Mouse (Mus musculus): ENCODE measurements around the gene Smtnl2.
"Not testable (repeated sequence)": the region's sequence is repeated elsewhere in the genome, so short reads cannot be mapped to it uniquely, and the experiment has no call there.

The Smtnl2 gene

DNA sequence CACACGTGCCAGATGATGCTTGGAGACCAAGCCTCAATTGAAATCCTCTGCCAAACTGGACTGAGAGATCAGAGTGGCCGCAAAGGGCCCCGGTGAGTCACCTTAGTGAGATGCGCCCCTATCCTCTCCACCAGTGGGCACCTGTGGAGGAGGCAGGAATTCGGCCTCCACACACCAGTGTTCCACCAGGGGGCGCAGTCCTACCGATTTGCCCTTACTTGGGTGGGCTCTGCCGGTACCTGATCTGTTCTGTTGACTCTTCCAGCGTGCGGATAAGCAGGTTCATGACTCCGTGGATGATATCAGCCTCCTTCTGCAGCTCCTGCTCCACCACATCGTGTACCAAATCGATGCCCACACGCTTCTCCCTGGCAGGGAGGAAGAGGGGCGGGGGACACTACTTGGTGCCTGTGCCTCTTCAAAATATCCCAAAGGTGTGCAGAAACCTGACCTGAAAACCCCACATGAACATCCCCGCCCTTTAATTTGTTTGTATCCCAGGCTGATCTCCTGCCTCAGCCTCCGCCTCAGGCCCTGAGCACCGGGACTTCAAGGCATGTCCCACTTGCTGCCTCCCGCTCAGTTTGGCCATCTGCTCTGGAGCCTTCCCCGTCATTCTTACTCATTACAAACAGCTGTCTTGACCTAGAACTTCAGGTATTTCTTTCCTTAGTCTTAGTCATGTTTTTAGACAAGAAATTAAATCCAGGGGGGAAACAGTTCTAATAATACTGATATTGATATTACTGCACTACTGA lies 56.4 kb downstream of the Smtnl2 start:
- DNase-seq: peak; percentile 92 to 94

DNA sequence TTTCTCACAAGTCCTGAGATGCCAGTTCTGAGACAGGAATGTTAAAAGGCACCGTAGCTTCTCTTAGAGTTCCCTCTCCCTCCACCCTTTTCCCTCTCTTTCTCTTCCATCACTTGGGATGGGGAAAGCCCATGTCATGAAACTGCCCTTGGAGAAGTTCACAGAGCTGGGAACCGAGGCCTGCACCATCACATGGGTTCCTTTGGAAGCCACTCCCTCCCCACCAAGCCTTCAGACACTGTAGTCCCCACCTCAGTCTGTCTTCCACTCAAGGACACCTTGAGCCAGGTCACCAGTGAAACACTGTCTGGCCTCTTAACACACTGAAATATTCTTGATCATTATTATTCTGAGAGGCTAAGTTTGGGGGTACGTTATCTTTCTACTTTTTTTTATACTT lies 58.3 kb downstream of the Smtnl2 start:
- DNase-seq: no peak

DNA sequence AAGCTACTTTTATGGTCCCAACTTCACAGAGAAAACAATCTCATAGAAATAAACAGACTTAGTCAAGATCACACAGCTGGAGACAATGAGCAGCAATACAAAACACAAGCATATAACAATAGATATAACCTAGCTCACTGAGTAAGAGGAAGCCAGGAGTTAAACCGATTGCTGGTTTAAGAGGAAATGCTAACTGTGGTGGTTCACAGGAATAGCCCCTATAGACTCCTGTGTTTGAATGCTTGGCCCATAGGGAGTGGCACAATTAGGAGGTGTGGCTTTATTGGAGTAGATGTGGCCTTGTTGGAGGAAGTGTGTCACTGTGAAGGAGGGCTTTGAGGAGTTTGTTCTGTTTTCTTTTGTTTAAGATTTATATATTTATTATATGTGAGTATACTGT lies 59.2 kb downstream of the Smtnl2 start:
- DNase-seq: no peak

DNA sequence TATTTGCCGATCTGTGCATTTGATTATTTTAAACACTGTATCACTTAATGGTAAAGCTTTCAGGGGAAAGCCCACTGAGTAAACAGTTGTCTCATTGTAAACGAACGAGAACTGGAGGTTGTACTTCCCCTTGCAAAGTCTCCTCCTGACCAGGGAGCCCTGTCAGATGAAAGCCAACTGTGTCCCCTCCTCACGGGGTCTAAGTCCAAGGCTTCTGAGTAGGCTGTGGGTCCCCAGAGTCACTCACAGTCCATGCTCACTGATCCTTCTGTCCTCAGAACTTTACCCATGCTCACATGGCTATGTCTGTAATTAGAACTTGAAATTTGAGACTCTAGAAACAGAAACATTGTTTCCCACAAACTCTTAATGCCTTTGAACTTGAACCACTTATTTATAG lies 61.9 kb downstream of the Smtnl2 start:
- no peak for DNase-seq

DNA sequence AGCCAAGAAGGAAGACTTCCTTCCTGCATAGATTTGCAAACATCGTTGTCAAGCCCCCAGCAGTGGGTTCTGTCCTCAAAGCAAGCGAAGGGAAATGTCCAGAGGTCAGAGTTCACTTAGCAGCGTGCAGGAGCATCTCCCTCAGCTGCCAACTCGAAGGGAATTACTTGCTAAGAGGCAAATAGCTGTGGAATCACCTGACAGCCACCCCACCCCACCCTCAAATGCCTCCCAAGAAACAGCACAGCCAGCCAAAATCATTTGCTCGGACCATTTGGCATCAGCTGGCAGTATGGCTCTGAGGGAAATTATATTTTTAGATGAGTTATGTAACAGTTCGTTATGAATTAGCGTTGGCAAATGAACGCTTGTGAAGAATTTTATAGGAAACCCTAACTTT lies 62.5 kb downstream of the Smtnl2 start:
- DNase-seq: peak; percentile 62 to 65

DNA sequence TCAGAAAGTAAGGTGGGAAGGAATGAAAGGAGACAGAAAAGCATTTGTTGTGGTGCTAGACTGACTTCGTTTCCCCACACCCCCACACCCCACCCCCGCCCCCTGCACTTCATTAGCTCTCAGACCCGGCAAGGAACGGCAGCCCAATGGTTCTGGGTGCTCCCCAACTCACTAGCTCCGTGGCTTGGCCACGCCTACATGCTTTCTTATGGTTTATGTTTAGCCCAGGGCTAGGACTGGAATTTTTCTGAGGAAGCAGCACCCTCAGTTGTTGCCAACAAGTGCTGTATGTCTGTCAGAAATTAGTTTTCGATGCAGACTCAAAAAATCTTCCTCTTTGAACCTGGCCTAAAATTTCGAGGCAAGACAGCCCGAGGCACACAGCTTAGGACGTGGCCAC lies 63.0 kb downstream of the Smtnl2 start:
- DNase-seq: no peak

DNA sequence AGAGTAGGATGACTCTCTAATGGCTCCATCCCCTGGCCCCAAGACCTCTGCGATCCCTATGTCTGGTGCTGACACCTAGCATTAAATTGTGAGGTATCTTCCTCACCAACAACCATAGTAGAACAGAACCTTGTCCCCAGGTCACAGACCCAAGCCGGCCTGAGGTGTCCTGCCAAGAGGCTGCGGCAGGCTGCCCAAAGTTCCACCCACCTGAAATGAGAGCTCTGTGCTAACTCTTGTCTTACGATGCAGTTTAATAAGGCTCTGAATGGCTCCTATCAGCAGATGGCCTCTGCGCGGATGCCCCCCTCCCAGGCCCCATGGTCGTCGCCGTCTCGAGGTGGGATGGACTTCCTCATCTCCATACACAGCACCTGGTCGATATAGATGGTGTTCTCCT lies 67.0 kb downstream of the Smtnl2 start:
- no peak for DNase-seq

DNA sequence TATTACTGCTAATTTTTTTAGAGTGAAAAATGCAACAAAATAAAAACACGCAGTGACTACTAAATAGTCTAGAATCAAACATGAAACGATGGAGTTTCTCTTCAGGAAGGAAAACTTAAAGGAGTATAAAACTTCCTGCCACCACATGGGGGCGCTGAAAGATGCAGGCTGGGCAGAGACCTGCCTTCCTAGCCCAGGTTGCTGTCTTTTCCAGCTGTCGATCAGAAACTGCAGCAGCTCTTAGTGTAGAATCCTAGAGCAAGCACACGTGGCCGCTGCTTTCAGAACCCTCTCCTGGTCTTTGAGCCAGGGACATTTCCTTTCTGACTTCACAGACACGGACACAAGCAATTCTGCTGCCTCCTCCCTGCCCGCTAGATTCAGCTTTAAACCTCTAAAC lies 67.6 kb downstream of the Smtnl2 start:
- DNase-seq: peak; percentile 74 to 77

DNA sequence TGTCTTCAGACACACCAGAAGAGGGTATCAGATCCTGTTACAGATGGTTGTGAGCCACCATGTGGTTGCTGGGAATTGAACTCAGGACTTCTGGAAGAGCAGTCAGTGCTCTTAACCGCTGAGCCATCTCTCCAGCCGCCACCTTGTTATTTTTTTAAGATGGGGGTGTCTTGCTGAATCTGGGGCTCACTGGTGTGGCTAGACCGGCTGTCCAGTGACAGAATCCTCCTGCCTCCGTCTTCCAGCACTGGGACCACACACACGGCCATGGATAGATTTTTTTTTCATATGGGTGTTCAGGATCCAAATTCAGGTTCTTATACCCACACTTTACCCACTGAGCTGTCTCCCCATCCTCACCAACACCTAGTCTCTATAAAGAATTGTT lies 68.3 kb downstream of the Smtnl2 start:
- not testable (repeated sequence) for DNase-seq

DNA sequence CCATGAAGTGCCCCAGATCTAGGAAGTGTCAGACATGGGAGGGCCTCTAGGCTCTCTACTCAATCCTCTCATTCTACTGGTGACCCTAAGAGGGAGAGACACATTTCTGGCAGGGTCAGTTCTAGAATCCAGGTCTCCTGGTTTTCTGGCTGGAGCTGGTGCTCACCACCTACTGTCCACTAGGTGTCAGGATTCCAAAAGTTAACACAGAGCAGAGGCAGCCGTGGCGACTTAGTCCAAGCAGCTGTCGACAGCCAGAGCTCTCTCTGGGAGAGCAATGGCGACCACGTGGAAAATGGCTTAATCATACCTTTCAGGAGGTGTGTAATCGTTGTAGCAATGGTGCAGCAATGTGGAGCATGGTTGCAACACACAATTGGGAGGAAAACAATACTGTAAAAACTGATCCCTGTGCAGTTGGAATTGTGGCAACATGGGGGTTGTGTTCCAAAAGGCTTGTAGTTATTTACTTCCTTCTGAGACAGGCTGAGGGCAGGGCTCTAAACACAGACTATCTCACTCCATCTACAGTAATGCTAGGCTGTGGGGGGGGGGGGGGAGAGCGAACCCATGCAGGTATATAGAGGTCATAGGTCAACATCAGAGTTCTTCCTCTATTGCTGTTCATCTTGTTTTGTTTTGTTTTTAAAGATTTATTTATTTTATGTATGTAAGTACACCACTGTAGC lies 68.8 kb downstream of the Smtnl2 start:
- peak; percentile 76 to 83 for DNase-seq

DNA sequence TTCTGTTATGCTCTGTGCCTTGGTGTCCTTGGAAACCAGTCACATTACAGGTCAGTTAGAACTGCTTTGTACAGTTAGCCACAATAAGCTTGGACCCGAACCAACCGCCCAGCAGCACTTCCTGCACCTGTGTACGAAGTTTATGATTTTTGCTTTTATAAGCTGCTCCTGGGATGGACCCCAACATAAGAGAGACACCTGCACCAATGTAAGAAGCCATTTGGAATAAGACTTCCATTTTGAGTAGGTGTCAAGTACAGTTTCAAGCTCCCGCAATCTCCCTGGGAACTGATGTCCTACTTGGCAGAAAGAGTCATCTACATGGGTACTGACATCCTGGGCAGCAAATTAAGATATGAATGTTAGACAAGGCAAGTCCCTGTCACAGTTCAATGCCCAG lies 71.8 kb downstream of the Smtnl2 start:
- DNase-seq: peak in 1 of 2 experiments; percentile 31

Measured in cerebellum, postnatal 10 days (tissue).